Mouse (Mus musculus): ENCODE data around the gene Hpca. TPM values are rescaled to one million over a fixed set of nuclear protein-coding genes. Genes with fewer than 3 reads are reported as not detected.

The Hpca gene
- 85.5 and 130 TPM in 2 replicates for polyA plus RNA-seq (2015; fragmentation: Nextera tagmentation; extraction: Ambion mirVana)

GRCm38 (mm10) chr4:129121569-129122086 is at the start of gene Hpca:
Gene Hpca (minus strand): TSS chr4:129122036.
- Histone ChIP-seq H3K9me3 (replicated peaks; ENCODE audit: control insufficient read depth, low read length, poor library complexity, severe bottlenecking) (no peaks in the 10 kb centered on the region), H3K4me2 (ENCODE audit: low read length) (peak within 1 kb of the TSS; percentile 94), H3K4me3 (ENCODE audit: low read depth, low read length) (peak within 1 kb of the TSS; percentile 47), H3K4me1 (ENCODE audit: control insufficient read depth, insufficient read depth, low read length) (peaks cover 25% of the 10 kb centered on the region), H3K27me3 (ENCODE audit: control insufficient read depth, insufficient read depth, low read depth, low read length) (peaks cover 12% of the 10 kb centered on the region), H3K9ac (ENCODE audit: low read depth, low read length) (peak within 1 kb of the TSS; percentile 85), H3K36me3 (ENCODE audit: control insufficient read depth, insufficient read depth, low read length) (no peaks in the 10 kb centered on the region), H3K27ac (ENCODE audit: low read length) (peak within 1 kb of the TSS; percentile 45; the same call in 1 of the 2 replicates)
- ATAC-seq: peak; percentile 50; the same call in 1 of the 2 replicates
- WGBS: under 1% methylated on average over 16 of the region's 17 CpGs

GRCm38 (mm10) chr4:129161581-129162255 is 39.9 kb upstream of the Hpca start:
- H3K27me3 ChIP-seq (ENCODE audit: control insufficient read depth, insufficient read depth, low read depth, low read length): no peaks in the 10 kb centered on the region
- no peak for ATAC-seq
- peaks cover 2% of the 10 kb centered on the region; the same call in 1 of the 2 replicates for H3K36me3 ChIP-seq (ENCODE audit: control insufficient read depth, insufficient read depth, low read length)
- H3K4me1 ChIP-seq (ENCODE audit: control insufficient read depth, insufficient read depth, low read length): no peaks in the 10 kb centered on the region
- no peak overlapping the region for H3K27ac ChIP-seq (ENCODE audit: low read length)
- no peak overlapping the region for H3K4me3 ChIP-seq (ENCODE audit: low read depth, low read length)
- 79% methylated on average over 4 of the region's 4 CpGs for WGBS
- no peak overlapping the region for H3K4me2 ChIP-seq (ENCODE audit: low read length)
- no peak overlapping the region for H3K9ac ChIP-seq (ENCODE audit: low read depth, low read length)
- H3K9me3 ChIP-seq (replicated peaks; ENCODE audit: control insufficient read depth, low read length, poor library complexity, severe bottlenecking): no peaks in the 10 kb centered on the region

- Histone ChIP-seq H3K9me3 (replicated peaks; ENCODE audit: control insufficient read depth, low read length, poor library complexity, severe bottlenecking) (no peaks in the 10 kb centered on the region), H3K27ac (ENCODE audit: low read length) (no peak overlapping the region), H3K27me3 (ENCODE audit: control insufficient read depth, insufficient read depth, low read depth, low read length) (no peaks in the 10 kb centered on the region), H3K9ac (ENCODE audit: low read depth, low read length) (no peak overlapping the region), H3K4me1 (ENCODE audit: control insufficient read depth, insufficient read depth, low read length) (no peaks in the 10 kb centered on the region), H3K36me3 (ENCODE audit: control insufficient read depth, insufficient read depth, low read length) (peaks cover 2% of the 10 kb centered on the region; the same call in 1 of the 2 replicates), H3K4me2 (ENCODE audit: low read length) (no peak overlapping the region), H3K4me3 (ENCODE audit: low read depth, low read length) (no peak overlapping the region)
- 100% methylated on average over 1 of the region's 1 CpGs for WGBS
- no peak for ATAC-seq
Measured at GRCm38 (mm10) chr4:129161076-129161475, 39.2 kb upstream of the Hpca start.

GRCm38 (mm10) chr4:129158549-129158948 is 36.7 kb upstream of the Hpca start:
- Histone ChIP-seq H3K4me1 (ENCODE audit: control insufficient read depth, insufficient read depth, low read length) (no peaks in the 10 kb centered on the region), H3K36me3 (ENCODE audit: control insufficient read depth, insufficient read depth, low read length) (peaks cover 11% of the 10 kb centered on the region), H3K27me3 (ENCODE audit: control insufficient read depth, insufficient read depth, low read depth, low read length) (no peaks in the 10 kb centered on the region), H3K4me3 (ENCODE audit: low read depth, low read length) (no peak overlapping the region), H3K9me3 (replicated peaks; ENCODE audit: control insufficient read depth, low read length, poor library complexity, severe bottlenecking) (no peaks in the 10 kb centered on the region), H3K4me2 (ENCODE audit: low read length) (no peak overlapping the region), H3K9ac (ENCODE audit: low read depth, low read length) (no peak overlapping the region), H3K27ac (ENCODE audit: low read length) (no peak overlapping the region)
- no peak for ATAC-seq
- 67% methylated on average over 3 of the region's 3 CpGs for WGBS

- WGBS: 76% methylated on average over 5 of the region's 5 CpGs
- Histone ChIP-seq H3K36me3 (ENCODE audit: control insufficient read depth, insufficient read depth, low read length) (peaks cover 15% of the 10 kb centered on the region), H3K27ac (ENCODE audit: low read length) (no peak overlapping the region), H3K9me3 (replicated peaks; ENCODE audit: control insufficient read depth, low read length, poor library complexity, severe bottlenecking) (no peaks in the 10 kb centered on the region), H3K9ac (ENCODE audit: low read depth, low read length) (no peak overlapping the region), H3K4me2 (ENCODE audit: low read length) (no peak overlapping the region), H3K4me3 (ENCODE audit: low read depth, low read length) (no peak overlapping the region), H3K27me3 (ENCODE audit: control insufficient read depth, insufficient read depth, low read depth, low read length) (no peaks in the 10 kb centered on the region), H3K4me1 (ENCODE audit: control insufficient read depth, insufficient read depth, low read length) (no peaks in the 10 kb centered on the region)
- ATAC-seq: no peak
Measured at GRCm38 (mm10) chr4:129157541-129157940, 35.7 kb upstream of the Hpca start.

- Histone ChIP-seq H3K4me3 (ENCODE audit: low read depth, low read length) (no peak overlapping the region), H3K9ac (ENCODE audit: low read depth, low read length) (no peak overlapping the region), H3K4me1 (ENCODE audit: control insufficient read depth, insufficient read depth, low read length) (no peaks in the 10 kb centered on the region; the same call in 1 of the 2 replicates), H3K27ac (ENCODE audit: low read length) (no peak overlapping the region), H3K36me3 (ENCODE audit: control insufficient read depth, insufficient read depth, low read length) (peaks cover 14% of the 10 kb centered on the region), H3K27me3 (ENCODE audit: control insufficient read depth, insufficient read depth, low read depth, low read length) (no peaks in the 10 kb centered on the region), H3K4me2 (ENCODE audit: low read length) (no peak overlapping the region), H3K9me3 (replicated peaks; ENCODE audit: control insufficient read depth, low read length, poor library complexity, severe bottlenecking) (no peaks in the 10 kb centered on the region)
- WGBS: 90% methylated on average over 4 of the region's 4 CpGs
- no peak for ATAC-seq
Measured at GRCm38 (mm10) chr4:129151276-129151811, 29.5 kb upstream of the Hpca start.

GRCm38 (mm10) chr4:129149321-129149720 is 27.5 kb upstream of the Hpca start:
- Histone ChIP-seq H3K4me3 (ENCODE audit: low read depth, low read length) (no peak overlapping the region), H3K9ac (ENCODE audit: low read depth, low read length) (no peak overlapping the region), H3K9me3 (replicated peaks; ENCODE audit: control insufficient read depth, low read length, poor library complexity, severe bottlenecking) (no peaks in the 10 kb centered on the region), H3K36me3 (ENCODE audit: control insufficient read depth, insufficient read depth, low read length) (peaks cover 9% of the 10 kb centered on the region), H3K27me3 (ENCODE audit: control insufficient read depth, insufficient read depth, low read depth, low read length) (no peaks in the 10 kb centered on the region), H3K4me1 (ENCODE audit: control insufficient read depth, insufficient read depth, low read length) (peaks cover 15% of the 10 kb centered on the region), H3K27ac (ENCODE audit: low read length) (no peak overlapping the region), H3K4me2 (ENCODE audit: low read length) (no peak overlapping the region)
- 81% methylated on average over 1 of the region's 1 CpGs for WGBS
- no peak for ATAC-seq

GRCm38 (mm10) chr4:129147552-129148103 is 25.8 kb upstream of the Hpca start:
- no peak overlapping the region for H3K9ac ChIP-seq (ENCODE audit: low read depth, low read length)
- H3K9me3 ChIP-seq (replicated peaks; ENCODE audit: control insufficient read depth, low read length, poor library complexity, severe bottlenecking): no peaks in the 10 kb centered on the region
- 85% methylated on average over 13 of the region's 13 CpGs for WGBS
- no peak overlapping the region; the same call in 1 of the 2 replicates for H3K27ac ChIP-seq (ENCODE audit: low read length)
- no peaks in the 10 kb centered on the region for H3K27me3 ChIP-seq (ENCODE audit: control insufficient read depth, insufficient read depth, low read depth, low read length)
- H3K4me3 ChIP-seq (ENCODE audit: low read depth, low read length): no peak overlapping the region
- no peak for ATAC-seq
- peaks cover 18% of the 10 kb centered on the region for H3K4me1 ChIP-seq (ENCODE audit: control insufficient read depth, insufficient read depth, low read length)
- H3K4me2 ChIP-seq (ENCODE audit: low read length): no peak overlapping the region
- peaks cover 2% of the 10 kb centered on the region; the same call in 1 of the 2 replicates for H3K36me3 ChIP-seq (ENCODE audit: control insufficient read depth, insufficient read depth, low read length)

- no peak overlapping the region for H3K4me3 ChIP-seq (ENCODE audit: low read depth, low read length)
- H3K9ac ChIP-seq (ENCODE audit: low read depth, low read length): no peak overlapping the region
- H3K4me2 ChIP-seq (ENCODE audit: low read length): no peak overlapping the region
- no peaks in the 10 kb centered on the region for H3K27me3 ChIP-seq (ENCODE audit: control insufficient read depth, insufficient read depth, low read depth, low read length)
- peaks cover 21% of the 10 kb centered on the region for H3K4me1 ChIP-seq (ENCODE audit: control insufficient read depth, insufficient read depth, low read length)
- no peak for ATAC-seq
- no peak overlapping the region for H3K27ac ChIP-seq (ENCODE audit: low read length)
- whole genome bisulfite sequencing: 81% methylated on average over 2 of the region's 2 CpGs
- H3K9me3 ChIP-seq (replicated peaks; ENCODE audit: control insufficient read depth, low read length, poor library complexity, severe bottlenecking): no peaks in the 10 kb centered on the region
- H3K36me3 ChIP-seq (ENCODE audit: control insufficient read depth, insufficient read depth, low read length): no peaks in the 10 kb centered on the region
Measured at GRCm38 (mm10) chr4:129146392-129146791, 24.6 kb upstream of the Hpca start.
